Mouse (Mus musculus): ENCODE measurements at regions not wholly inside any gene's neighbourhood (a gene's known extent, or its start where the extent isn't known, plus 50 kb on each side); places are given as distances from the start of the nearest gene placed in this dataset.

DNA sequence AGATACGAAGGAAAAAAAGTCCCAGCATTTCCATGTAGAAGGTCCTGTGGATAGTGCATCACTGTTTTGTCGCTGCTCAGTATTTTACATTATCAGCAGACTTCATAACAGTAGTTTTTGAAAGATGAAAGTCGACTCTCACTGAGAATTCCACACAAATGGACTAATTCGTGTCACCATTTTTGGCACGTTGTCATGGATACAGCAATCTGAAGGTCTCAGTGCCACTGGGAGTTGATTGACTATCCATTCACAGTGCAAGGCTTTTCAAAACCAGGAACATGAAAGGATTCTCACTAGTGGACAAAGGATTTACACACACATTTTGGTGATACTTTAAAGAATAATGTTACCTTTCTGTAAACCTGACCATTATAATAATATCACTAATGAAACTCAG is 93.7 kb upstream of the Asb5 start:
- TF ChIP-seq CTCF (IDR thresholded peaks at IDR 0.05; ENCODE audit: low read depth, low read length) = no peak
- TF ChIP-seq GATA1 (IDR thresholded peaks at IDR 0.05; ENCODE audit: borderline replicate concordance, low read length) = no peak
- no peak for TF ChIP-seq GATA2 (IDR thresholded peaks at IDR 0.05; ENCODE audit: borderline replicate concordance, low read depth, low read length)
